ENCODE assay signal across 8 mouse cellular contexts in the genomic region with DNA sequence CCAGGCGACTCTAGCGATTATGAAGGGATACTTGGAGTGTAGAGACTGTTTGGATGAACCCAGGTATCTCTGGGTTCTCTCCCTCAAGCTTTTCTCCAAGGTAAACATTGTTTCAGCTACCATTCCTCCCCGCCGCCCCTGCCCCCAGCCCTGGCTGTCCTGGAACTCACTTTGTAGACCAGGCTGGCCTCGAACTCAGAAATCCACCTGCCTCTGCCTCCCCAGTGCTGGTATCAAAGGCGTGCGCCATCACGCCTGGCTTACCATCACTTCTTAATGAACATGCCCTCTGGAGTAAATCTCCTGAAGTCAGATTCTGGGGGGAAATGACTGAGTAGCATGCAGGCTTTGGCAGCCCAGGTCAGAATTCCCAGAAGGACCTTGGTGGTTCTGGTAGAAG. TPM values are rescaled to one million over a fixed set of nuclear protein-coding genes. Genes with fewer than 3 reads are reported as not detected.
DNase-seq lines count a peak whose midpoint lies in the region; ATAC-seq and TF ChIP-seq lines count a peak whose summit lies in the region.

Gene Elp5 (minus strand): TSS at position 293 of the 400 bp plus-strand sequence.

- no peaks in the 10 kb centered on the region for H3K9me3 ChIP-seq in midbrain, embryonic 13.5 days

- H3K4me1 ChIP-seq in lung, adult 2 months (ENCODE audit: control insufficient read depth, insufficient read depth, low read length), result peaks cover 8% of the 10 kb centered on the region; the same call in 1 of the 2 replicates
- H3K4me1 ChIP-seq in brown adipose tissue, adult 24 weeks (ENCODE audit: control insufficient read depth, insufficient read depth, insufficient read length, low read length), result peaks cover 9% of the 10 kb centered on the region
- H3K4me1 ChIP-seq in midbrain, embryonic 13.5 days (replicated peaks), result peaks cover 38% of the 10 kb centered on the region

- TF ChIP-seq CTCF in lung, adult 2 months (IDR thresholded peaks at IDR 0.05; ENCODE audit: insufficient read depth, low read length), result no peak

- peak within 1 kb of the TSS; percentile 92 for H3K27ac ChIP-seq in brown adipose tissue, adult 24 weeks (replicated peaks; ENCODE audit: low read depth, low read length)
- peak within 1 kb of the TSS; percentile 99 for H3K27ac ChIP-seq in midbrain, embryonic 13.5 days

- peak within 1 kb of the TSS; percentile 99 for H3K9ac ChIP-seq in midbrain, embryonic 13.5 days (replicated peaks)

- no peak for ATAC-seq in midbrain, embryonic 13.5 days

- no peak for TF ChIP-seq POLR2A in lung, adult 2 months (IDR thresholded peaks at IDR 0.05; ENCODE audit: borderline replicate concordance, extremely low read depth, low read depth, low read length)

- peak within 1 kb of the TSS; percentile 84 for H3K4me2 ChIP-seq in midbrain, embryonic 13.5 days (replicated peaks)

- H3K27me3 ChIP-seq in midbrain, embryonic 13.5 days, result no peaks in the 10 kb centered on the region

- DNase-seq in lung, adult 2 months, result no peak
- no peak for DNase-seq in lung, postnatal 14 days
- DNase-seq in heart, adult 18-20 months, result no peak
- DNase-seq in layer of hippocampus, postnatal 10 days (ENCODE audit: low spot score in 2 of 2), result no peak
- no peak for DNase-seq in spleen, postnatal 4 days (ENCODE audit: low spot score in 2 of 2)
- DNase-seq in spleen, postnatal 10 days (ENCODE audit: low spot score in 2 of 2), result no peak

- 37% methylated on average over 8 of the region's 8 CpGs for WGBS in lung, adult 2 months
- 66% methylated on average over 8 of the region's 8 CpGs for WGBS in midbrain, embryonic 13.5 days

- H3K36me3 ChIP-seq in midbrain, embryonic 13.5 days, result peaks cover 43% of the 10 kb centered on the region

- H3K4me3 ChIP-seq in lung, adult 2 months (replicated peaks; ENCODE audit: extremely low read depth, low read depth, low read length), result peak within 1 kb of the TSS; percentile 94
- peak within 1 kb of the TSS; percentile 94 for H3K4me3 ChIP-seq in brown adipose tissue, adult 24 weeks (ENCODE audit: insufficient read depth, low read depth, low read length)
- H3K4me3 ChIP-seq in midbrain, embryonic 13.5 days (replicated peaks), result peak within 1 kb of the TSS; percentile 100

RNA-seq across cellular contexts. Expression of gene Elp5, which starts in this region (rescaled TPM):
- 38.5 and 53.8 TPM in 2 replicates for polyA plus RNA-seq in lung, adult 2 months (2012; rRNA removed)
- polyA plus RNA-seq in brown adipose tissue, adult 24 weeks (2012; ENCODE audit: insufficient read depth, insufficient read length, missing spikeins), result 66.7 and 78.0 TPM in 2 replicates
- 10 to 100 TPM; 46.2 to 53.1 TPM for total RNA-seq in heart, adult 18-20 months (2021)
- total RNA-seq in layer of hippocampus, postnatal 10 days (2021), result 10 to 100 TPM; 98.0 to 99.5 TPM
- polyA plus RNA-seq in midbrain, embryonic 13.5 days (2015; fragmentation: Nextera tagmentation; extraction: Ambion mirVana), result 156 and 158 TPM in 2 replicates
